Mouse (Mus musculus) liver, adult 2 months (tissue): Measurements from ENCODE around the gene B3gnt6. TPM values are rescaled to one million over a fixed set of nuclear protein-coding genes. Genes with fewer than 3 reads are reported as not detected.

Source experiments
- DNase-seq: peaks from one replicate; pipeline ENCODE4 v3.0.0-alpha.2; 2011; ENCODE audit warnings: low read depth, low spot score; ENCODE audit errors: extremely low read depth
- H3K27ac ChIP-seq: fragments of 200-500 bp; replicated peaks from 2 replicates; pipeline ENCODE4 v1.5.1; 2012; ENCODE audit warnings: low read depth, mild to moderate bottlenecking, control low read depth, inconsistent platforms, low read length; ENCODE audit not compliant: insufficient read depth
- H3K27me3 ChIP-seq: fragments of 200-500 bp; 2 replicates; pipeline ENCODE4 v1.6.1; 2012; ENCODE audit warnings: mild to moderate bottlenecking, moderate library complexity, low read length, inconsistent platforms; ENCODE audit not compliant: control insufficient read depth, insufficient read depth
- H3K36me3 ChIP-seq: fragments of 200-500 bp; 2 replicates; pipeline ENCODE4 v1.6.1; 2012; ENCODE audit warnings: low read length, inconsistent platforms; ENCODE audit not compliant: control insufficient read depth, insufficient read depth
- H3K4me1 ChIP-seq: fragments of 200-500 bp; 2 replicates; pipeline ENCODE4 v1.6.1; 2011; ENCODE audit warnings: low read length; ENCODE audit not compliant: control insufficient read depth, insufficient read depth
- H3K4me3 ChIP-seq: fragments of 200-500 bp; 2 replicates; pipeline ENCODE4 v1.5.1; 2011; ENCODE audit warnings: low read depth, mild to moderate bottlenecking, control low read depth, low read length, moderate library complexity; ENCODE audit not compliant: insufficient read depth
- H3K79me2 ChIP-seq: fragments of 200-500 bp; 2 replicates; pipeline ENCODE4 v1.6.1; 2012; ENCODE audit warnings: inconsistent platforms, mild to moderate bottlenecking, low read length, moderate library complexity; ENCODE audit not compliant: control insufficient read depth, insufficient read depth
- H3K9ac ChIP-seq: fragments of 200-500 bp; 2 replicates; pipeline ENCODE4 v1.6.1; 2012; ENCODE audit warnings: low read depth, mild to moderate bottlenecking, control low read depth, inconsistent platforms, low read length
- CTCF ChIP-seq: fragments of 200-500 bp; IDR thresholded peaks from 2 replicates; pipeline ENCODE4 v1.5.1; 2011; ENCODE audit warnings: low read depth, low read length, control low read depth
- POLR2A ChIP-seq: fragments of 200-500 bp; IDR thresholded peaks from 2 replicates; pipeline ENCODE4 v1.6.1; 2011; ENCODE audit warnings: low read length, control low read depth; ENCODE audit not compliant: insufficient read depth; ENCODE audit errors: extremely low read depth
- WGBS: fragments of 180-500 bp; shearing (Covaris S2); methylation state at CpG from one replicate; pipeline ENCODE4 v1.1.7; 2018; 5-methylcytosine and 5-hydroxymethylcytosine counted together
- polyA plus RNA-seq: library from polyadenylated mRNA; depleted of rRNA; stranded (reverse); fragments of >200 nt; gene quantifications from 2 replicates; pipeline ENCODE4 v1.2.3, GENCODE M21; 2012
- total RNA-seq: library from RNA; depleted of rRNA; stranded (reverse); fragments of >200 nt; gene quantifications from 2 replicates; pipeline ENCODE4 v1.2.3, GENCODE M21; 2014

B3gnt6 gene
- total and polyA plus RNA-seq, 2 experiments, result 0.04 TPM; not detected in 1

- Histone ChIP-seq H3K36me3 (no peaks in the 10 kb centered on the region), H3K9ac (no peak overlapping the region), H3K27ac (no peak overlapping the region), H3K27me3 (no peaks in the 10 kb centered on the region), H3K4me1 (peaks cover 7% of the 10 kb centered on the region; the same call in 1 of the 2 replicates), H3K4me3 (no peak overlapping the region), H3K79me2 (no peaks in the 10 kb centered on the region)
- TF ChIP-seq CTCF (no peak), POLR2A (no peak)
- 68% methylated on average over 5 of the region's 5 CpGs for WGBS
- no peak for DNase-seq
Measured at GRCm38 (mm10) chr7:98157636-98158332, 41.5 kb downstream of the B3gnt6 start.

GRCm38 (mm10) chr7:98156280-98156665, 43.0 kb downstream of the B3gnt6 start:
- H3K27ac ChIP-seq, result peak overlapping the region; percentile 46
- no peak overlapping the region for H3K9ac ChIP-seq
- peaks cover 7% of the 10 kb centered on the region; the same call in 1 of the 2 replicates for H3K4me1 ChIP-seq
- H3K79me2 ChIP-seq, result no peaks in the 10 kb centered on the region
- no peak for DNase-seq
- H3K4me3 ChIP-seq, result no peak overlapping the region
- H3K36me3 ChIP-seq, result no peaks in the 10 kb centered on the region
- 43% methylated on average over 3 of the region's 3 CpGs for WGBS
- H3K27me3 ChIP-seq, result no peaks in the 10 kb centered on the region
- TF ChIP-seq CTCF, result no peak
- TF ChIP-seq POLR2A, result no peak

DNA sequence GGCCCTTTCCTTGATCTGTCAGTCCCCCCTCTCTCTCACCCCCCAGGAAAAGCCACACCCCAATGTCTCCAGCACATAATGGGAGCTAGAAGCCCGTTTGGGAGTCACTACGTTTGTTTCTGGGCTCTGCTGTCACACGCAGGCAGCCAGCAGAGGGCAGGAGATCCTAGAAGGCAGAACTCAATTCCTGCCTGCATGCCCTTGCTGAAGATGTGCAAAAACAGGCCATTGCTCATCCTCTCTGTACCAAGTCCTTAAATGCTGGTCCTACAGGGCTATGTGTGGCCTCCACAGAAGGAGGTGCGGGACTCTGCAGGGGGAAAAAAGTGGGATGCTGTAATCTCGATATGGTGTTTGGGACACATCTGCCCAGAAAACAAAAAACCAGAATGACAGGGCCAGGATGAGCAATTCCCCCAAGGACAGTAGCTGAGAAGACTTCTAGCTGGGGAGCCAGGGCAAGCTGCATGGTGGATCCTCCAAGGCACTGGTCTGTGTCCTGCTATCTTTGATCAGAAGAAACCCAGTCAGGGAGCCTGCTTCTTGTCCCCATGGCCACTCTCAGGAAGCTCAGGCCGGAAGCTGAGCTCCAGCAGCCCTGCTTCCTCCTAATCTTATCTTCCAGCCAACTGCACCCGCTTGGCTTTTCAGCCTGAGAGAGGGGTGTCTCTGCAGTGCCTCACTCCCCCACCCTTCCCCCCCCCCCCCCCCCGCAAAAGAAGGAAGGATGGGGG, 43.6 kb downstream of the B3gnt6 start:
- Histone ChIP-seq H3K36me3 (no peaks in the 10 kb centered on the region), H3K79me2 (no peaks in the 10 kb centered on the region), H3K9ac (no peak overlapping the region), H3K27ac (peak overlapping the region; percentile 48), H3K4me3 (no peak overlapping the region), H3K4me1 (peaks cover 7% of the 10 kb centered on the region; the same call in 1 of the 2 replicates), H3K27me3 (no peaks in the 10 kb centered on the region)
- DNase-seq, result peak; percentile 45
- 36% methylated on average over 7 of the region's 8 CpGs for WGBS
- TF ChIP-seq POLR2A (no peak), CTCF (peak; percentile 98)

GRCm38 (mm10) chr7:98153892-98154291, 45.4 kb downstream of the B3gnt6 start:
- no peak overlapping the region for H3K27ac ChIP-seq
- H3K4me1 ChIP-seq, result no peaks in the 10 kb centered on the region
- no peaks in the 10 kb centered on the region for H3K36me3 ChIP-seq
- no peak for DNase-seq
- H3K27me3 ChIP-seq, result no peaks in the 10 kb centered on the region
- 96% methylated on average over 5 of the region's 5 CpGs for WGBS
- H3K9ac ChIP-seq, result no peak overlapping the region
- no peak for TF ChIP-seq CTCF
- TF ChIP-seq POLR2A, result no peak
- no peaks in the 10 kb centered on the region for H3K79me2 ChIP-seq
- H3K4me3 ChIP-seq, result no peak overlapping the region

DNA sequence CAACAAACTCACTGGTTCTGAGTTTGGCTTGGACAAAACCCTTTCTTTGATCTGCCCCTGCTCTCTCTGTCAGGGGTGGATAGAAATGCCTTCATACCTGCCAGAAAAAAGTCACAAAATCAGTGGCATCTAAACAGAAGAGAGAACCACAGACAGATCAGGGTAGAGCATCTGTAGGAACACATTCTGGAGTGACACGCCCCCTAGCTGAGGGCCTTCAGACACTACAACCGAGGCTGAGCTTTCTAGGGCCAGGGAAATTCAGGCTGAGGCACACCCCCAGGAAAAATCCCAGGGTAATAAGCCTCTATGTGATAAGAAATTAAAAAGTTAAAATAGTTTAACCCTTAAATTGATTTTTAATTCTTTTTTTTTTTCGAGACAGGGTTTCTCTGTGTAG, 45.9 kb downstream of the B3gnt6 start:
- WGBS, result 65% methylated on average over 3 of the region's 3 CpGs
- no peak for DNase-seq
- Histone ChIP-seq H3K4me3 (no peak overlapping the region), H3K9ac (no peak overlapping the region), H3K27me3 (no peaks in the 10 kb centered on the region), H3K4me1 (no peaks in the 10 kb centered on the region), H3K79me2 (no peaks in the 10 kb centered on the region), H3K27ac (no peak overlapping the region), H3K36me3 (no peaks in the 10 kb centered on the region)
- TF ChIP-seq CTCF (peak; percentile 23; the same call in 1 of the 2 replicates), POLR2A (no peak)

DNA sequence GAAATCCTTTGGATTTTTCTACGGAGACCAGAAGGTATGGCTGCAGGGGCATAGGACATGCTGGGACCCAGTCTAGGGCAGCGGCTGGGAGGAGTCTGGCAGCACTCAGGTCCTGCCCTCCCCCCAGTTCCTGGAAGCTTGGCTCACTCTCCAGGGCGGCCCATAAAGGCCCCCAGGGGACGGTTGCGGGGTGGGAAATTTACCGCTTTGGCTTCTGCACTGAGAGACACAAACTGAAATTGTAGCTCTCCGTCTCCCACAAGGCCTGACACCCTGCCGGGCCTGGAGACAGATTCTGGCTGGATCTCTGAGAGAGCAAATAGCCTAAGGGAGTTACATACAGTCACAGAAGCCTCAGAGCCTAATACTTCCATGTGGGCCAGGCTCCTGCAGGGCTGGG, 46.9 kb downstream of the B3gnt6 start:
- TF ChIP-seq POLR2A (no peak), CTCF (no peak)
- no peak overlapping the region for H3K27ac ChIP-seq
- H3K27me3 ChIP-seq, result no peaks in the 10 kb centered on the region
- no peaks in the 10 kb centered on the region for H3K36me3 ChIP-seq
- DNase-seq, result no peak
- no peak overlapping the region for H3K4me3 ChIP-seq
- 86% methylated on average over 8 of the region's 8 CpGs for WGBS
- no peak overlapping the region for H3K9ac ChIP-seq
- no peaks in the 10 kb centered on the region for H3K79me2 ChIP-seq
- no peaks in the 10 kb centered on the region for H3K4me1 ChIP-seq
